Mouse (Mus musculus): ENCODE results near the gene Plekhn1.

Plekhn1 gene

GRCm38 (mm10) chr4:156184291-156184954 lies 50.2 kb downstream of the Plekhn1 start:
- DNase-seq, result no peak

GRCm38 (mm10) chr4:156183747-156184146 lies 50.9 kb downstream of the Plekhn1 start:
- no peak for DNase-seq

GRCm38 (mm10) chr4:156177630-156178029 lies 57.0 kb downstream of the Plekhn1 start:
- DNase-seq, result no peak

- DNase-seq, result no peak
Measured at GRCm38 (mm10) chr4:156171828-156172227, 62.8 kb downstream of the Plekhn1 start.

Data from cerebellum, postnatal 14 days (tissue).